Mouse (Mus musculus): ENCODE data around the gene Ankrd16.

The Ankrd16 gene

GRCm38 (mm10) chr2:11777091-11778068, at the start of gene Ankrd16, which contains the start of gene Fbh1:
TSS of gene Ankrd16 (plus strand) at chr2:11777876.
TSS of gene Fbh1 (minus strand) at chr2:11777582.
- DNase-seq (ENCODE audit: low spot score in 2 of 2): peak; percentile 100

GRCm38 (mm10) chr2:11729091-11729490, 48.6 kb upstream of the Ankrd16 start:
- DNase-seq (ENCODE audit: low spot score in 2 of 2): no peak

DNA sequence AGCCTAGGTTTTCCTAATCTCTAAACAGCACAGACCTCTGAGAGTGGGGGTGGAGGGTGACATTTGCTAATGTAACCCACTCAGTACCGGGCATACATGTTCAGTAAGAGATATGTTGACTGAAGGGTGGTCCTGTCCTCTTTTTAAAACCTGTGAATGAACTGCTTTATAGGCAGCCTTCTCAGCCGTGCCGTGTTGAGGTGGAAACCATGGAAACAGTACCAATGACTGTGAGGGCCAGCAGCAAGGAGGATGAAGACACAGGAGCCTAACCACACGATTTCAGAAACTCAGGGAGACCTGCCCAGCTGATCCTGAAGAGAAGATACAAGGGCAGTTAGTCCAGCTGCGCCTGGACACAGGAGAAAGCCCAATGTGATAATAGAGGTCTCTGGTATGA, 44.7 kb upstream of the Ankrd16 start:
- no peak for DNase-seq (ENCODE audit: low spot score in 2 of 2)

- no peak for DNase-seq (ENCODE audit: low spot score in 2 of 2)
Measured at GRCm38 (mm10) chr2:11735853-11736252, 41.8 kb upstream of the Ankrd16 start.

DNA sequence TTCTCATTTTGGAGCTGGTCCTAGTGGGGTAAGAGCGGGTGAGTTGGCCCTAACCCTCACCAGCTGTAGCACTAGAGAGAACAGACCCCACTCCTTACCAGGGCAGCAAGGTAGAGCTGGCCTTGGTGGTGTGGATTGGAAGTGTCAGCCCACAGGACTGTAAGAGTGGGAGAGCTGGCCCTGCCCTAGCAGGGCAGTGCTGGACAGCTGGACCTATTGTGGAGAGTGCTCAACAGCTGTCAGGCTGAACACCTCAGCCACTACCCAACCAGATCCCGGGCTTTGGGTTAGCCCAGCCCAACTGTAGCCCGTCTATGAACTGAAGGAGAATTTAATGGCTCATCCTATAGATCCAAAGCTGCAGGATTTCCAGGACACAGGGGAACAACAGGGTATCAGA, 38.9 kb upstream of the Ankrd16 start:
- no peak for DNase-seq (ENCODE audit: low spot score in 2 of 2)

GRCm38 (mm10) chr2:11739516-11740051, 38.1 kb upstream of the Ankrd16 start:
- no peak for DNase-seq (ENCODE audit: low spot score in 2 of 2)

DNA sequence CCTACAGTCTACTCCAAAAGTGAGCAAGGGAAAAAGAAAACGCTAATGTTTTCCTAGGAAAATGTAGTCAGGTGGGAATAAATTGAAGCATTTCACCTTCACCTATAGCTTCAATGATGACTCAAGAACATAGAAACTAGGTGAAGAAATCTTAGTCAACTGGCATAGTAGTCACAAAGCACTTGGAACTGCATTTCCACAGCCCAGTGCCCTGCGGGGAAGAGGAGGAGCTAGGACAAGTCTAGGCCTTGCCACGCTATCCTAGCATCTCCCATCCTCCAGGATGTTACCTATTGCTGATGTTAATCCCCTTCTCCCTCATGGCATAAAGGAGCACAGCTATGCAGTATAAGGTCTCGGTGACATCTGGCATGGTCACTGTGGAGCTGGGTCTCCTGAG, 15.1 kb upstream of the Ankrd16 start:
- DNase-seq (ENCODE audit: low spot score in 2 of 2): no peak

GRCm38 (mm10) chr2:11765694-11766093, 12.0 kb upstream of the Ankrd16 start:
- peak in 1 of 2 experiments; percentile 19 for DNase-seq (ENCODE audit: low spot score in 2 of 2)

DNA sequence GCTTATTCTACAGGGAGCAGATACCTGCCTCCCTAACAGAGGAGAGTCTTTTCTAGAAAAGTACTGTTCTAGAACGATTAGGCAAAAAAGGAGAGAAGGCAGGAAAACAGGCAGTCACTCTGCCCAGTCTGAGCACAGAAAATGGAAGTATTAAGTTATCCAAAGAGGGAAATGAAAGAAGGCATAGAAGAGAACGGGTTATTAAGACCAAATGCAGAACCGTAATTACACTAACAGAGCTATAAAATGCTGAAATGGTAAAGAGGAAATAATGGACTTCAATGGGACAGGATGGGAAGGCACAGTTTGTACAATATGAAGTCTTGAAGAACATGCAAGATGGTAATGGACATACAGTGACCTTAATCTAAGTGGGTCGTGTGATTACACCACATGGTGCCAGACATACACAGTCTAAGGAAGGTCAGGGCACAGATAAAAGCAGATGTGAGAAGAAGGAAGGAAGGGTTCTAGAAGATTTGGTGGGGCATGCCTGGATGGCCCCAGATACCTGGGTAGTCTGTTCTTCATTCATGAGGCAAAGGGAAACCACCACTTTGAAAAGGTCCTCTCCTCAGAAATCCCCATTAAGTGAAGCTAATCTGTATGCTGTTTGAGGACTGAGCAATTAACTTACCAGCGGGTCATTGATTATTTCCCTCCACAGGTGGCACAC, 11.1 kb upstream of the Ankrd16 start:
- DNase-seq (ENCODE audit: low spot score in 2 of 2): no peak

DNA sequence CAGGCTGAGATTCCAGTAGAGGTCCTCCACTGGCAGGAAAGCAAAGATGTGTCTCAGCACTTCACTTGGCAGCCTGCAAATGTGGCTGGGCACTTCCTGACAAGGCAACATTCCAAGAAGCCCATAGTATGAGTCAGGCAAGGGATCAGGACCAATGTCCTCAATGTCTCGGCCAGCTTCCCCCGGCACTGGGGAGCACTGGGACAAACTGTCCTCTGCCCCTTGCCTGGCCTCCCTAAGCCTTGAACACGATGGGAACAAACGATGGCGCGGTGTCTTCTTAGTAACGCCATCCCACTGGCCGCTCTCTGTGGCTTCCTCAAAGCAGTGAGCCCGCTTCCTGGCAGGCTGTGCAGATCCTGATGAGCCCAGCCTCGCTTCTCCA, 10.5 kb upstream of the Ankrd16 start:
- peak in 1 of 2 experiments; percentile 14 for DNase-seq (ENCODE audit: low spot score in 2 of 2)

DNA sequence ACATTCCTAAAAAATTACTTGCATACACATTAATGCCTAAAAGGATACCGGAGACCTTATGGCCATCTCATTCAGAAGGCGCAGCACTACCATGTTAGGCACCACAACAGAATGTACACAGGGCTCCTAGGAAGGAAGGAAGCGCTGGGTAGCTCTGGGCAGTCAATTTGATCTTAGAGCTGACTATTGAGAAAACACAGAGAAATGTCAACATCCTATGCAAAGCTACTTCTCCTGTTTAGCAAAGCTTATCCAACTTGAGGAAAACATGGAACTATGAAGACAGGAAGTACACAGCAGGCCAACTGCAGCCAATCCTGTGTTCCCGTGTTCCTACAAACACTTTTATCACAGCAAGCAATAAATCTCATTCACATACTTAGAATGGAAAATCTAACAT, 6.0 kb upstream of the Ankrd16 start:
- no peak for DNase-seq (ENCODE audit: low spot score in 2 of 2)

- DNase-seq (ENCODE audit: low spot score in 2 of 2): peak in 1 of 2 experiments; percentile 28
Measured at GRCm38 (mm10) chr2:11772401-11772800, 5.3 kb upstream of the Ankrd16 start.

- DNase-seq (ENCODE audit: low spot score in 2 of 2): no peak
Measured at GRCm38 (mm10) chr2:11774426-11774825, 3.2 kb upstream of the Ankrd16 start.

DNA sequence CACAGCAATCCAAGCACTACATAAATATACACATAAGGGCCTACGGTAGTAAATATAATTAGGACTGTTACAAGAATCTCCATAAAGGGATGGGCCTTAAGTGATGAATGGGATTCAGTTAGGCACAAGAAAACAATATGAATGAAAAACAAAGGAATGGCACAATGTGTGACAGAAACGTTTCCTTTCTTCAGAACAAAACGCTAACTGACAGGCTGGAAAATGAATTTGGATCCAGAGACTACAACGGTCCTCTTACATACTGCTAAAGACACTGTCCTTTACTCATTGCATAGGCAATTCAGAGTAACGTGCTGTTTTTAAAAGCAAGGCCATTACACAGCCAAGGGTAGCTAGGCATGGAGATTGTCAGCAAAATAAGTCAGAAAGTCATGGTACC, 2.6 kb upstream of the Ankrd16 start:
- DNase-seq (ENCODE audit: low spot score in 2 of 2): no peak

DNA sequence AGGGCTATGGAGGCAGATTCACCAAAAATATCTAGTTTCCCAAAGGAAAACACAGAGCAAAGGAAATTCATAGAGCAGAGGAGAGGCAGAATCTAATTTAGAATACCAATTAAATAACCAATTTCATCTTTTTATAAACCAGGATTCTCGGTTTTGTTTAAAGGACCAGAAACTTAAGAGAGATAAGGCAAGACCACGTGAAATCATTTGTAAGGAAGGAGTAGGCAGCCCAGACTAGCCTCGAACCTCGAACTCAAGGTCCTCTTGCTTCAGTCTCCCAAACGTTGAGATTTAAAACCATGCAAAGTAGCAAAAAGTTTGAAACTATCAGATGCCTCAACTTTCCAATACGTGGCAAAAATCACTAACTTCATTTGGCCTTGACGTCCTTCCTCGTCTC, 1.3 kb upstream of the Ankrd16 start:
- no peak for DNase-seq (ENCODE audit: low spot score in 2 of 2)

- DNase-seq (ENCODE audit: low spot score in 2 of 2): peak; percentile 77 to 80
Measured at GRCm38 (mm10) chr2:11778087-11778823, 579 bp downstream of the Ankrd16 start.

- DNase-seq (ENCODE audit: low spot score in 2 of 2): no peak
Measured at GRCm38 (mm10) chr2:11784159-11784558, 6.5 kb downstream of the Ankrd16 start.

- DNase-seq (ENCODE audit: low spot score in 2 of 2): no peak
Measured at GRCm38 (mm10) chr2:11794668-11795067, 17.0 kb downstream of the Ankrd16 start.

GRCm38 (mm10) chr2:11797930-11798364, 20.3 kb downstream of the Ankrd16 start:
- no peak for DNase-seq (ENCODE audit: low spot score in 2 of 2)

DNA sequence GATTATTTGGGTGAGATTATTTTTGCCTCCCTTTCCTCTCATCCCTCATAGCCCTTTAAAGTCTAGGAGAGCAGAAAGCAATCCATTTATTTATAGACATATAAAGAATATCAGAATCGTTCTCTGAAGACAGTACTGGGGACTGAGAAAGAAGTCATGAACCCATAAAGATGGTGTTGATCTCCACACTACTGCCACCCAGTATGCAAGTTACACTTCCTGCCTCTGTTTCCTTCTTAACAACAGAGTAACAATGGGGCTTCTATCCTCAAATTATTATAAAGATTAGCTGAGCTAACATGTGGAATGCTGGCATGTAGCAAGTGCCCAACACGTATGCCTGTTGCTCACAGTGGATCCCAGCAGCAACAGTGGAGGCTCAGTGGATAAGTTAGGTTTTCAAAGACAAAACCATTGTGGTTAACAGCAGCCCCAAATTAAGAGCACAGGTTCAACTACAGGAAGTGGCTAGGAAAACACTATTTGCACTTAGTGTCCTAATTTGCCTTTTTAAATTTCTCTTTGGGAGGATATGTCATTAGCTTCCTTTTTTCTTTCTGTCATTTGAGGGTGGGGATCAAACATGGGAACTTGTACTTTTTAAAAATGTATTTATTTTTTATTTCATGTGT, 23.7 kb downstream of the Ankrd16 start:
- DNase-seq (ENCODE audit: low spot score in 2 of 2): no peak
